Mouse (Mus musculus) left cerebral cortex, postnatal 4 days (tissue): ENCODE measurements around the gene Carns1. TPM values are rescaled to one million over a fixed set of nuclear protein-coding genes. Genes with fewer than 3 reads are reported as not detected.

Experiments used
- DNase-seq: peaks from one replicate; pipeline ENCODE4 v3.0.0-alpha.2; 2022
- intact Hi-C: fragments of 180-260 bp; cut with DNase I; formaldehyde crosslinking; loops from one replicate; pipeline ENCODE4 v1.15.1; 2025
- total RNA-seq, 2 experiments: library from RNA; stranded (reverse); gene quantifications; 2 replicates each; pipeline ENCODE4 v1.2.3; 2021

The Carns1 gene
- total RNA-seq, 2 experiments from 2014 or later, result 2.4 to 3.1 TPM

DNA sequence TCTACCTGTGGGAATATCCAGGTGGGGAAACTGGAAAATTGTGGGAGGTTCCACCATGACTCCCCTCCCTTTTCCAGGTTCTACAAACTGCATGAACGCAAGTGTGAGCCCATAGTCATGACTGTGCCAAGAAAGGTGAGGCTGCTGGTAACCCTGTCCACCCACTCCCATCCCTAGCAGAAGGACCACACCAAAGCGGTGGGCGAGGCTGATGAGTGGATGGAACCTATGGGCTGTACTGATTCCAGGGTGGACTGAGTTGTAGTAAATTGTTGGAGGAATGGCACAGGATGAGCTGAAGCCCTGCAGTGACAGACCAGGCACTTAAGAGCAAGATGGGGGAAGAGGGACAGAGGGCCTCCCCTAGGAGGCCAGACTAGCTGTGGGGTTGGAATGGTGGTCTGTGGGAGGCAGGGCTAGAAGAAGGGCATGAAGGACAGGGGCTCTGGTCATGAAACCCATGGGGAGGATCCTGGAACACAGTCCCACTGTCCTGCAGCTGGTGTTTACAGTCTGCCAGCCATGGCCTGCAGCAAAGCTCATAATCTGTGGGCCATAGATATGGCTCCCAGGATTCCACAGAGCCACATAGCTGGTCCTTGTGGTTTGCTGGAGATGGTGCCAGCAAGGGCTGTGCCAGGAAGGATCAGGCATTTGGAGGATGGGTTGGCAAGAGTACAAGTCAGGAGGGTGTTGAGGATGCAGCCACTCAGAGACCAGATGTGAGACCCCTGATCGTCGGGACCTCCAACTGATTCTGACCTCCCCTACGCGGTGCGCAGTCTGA, 22.6 kb downstream of the Carns1 start:
- peak; percentile 53 for DNase-seq
- intact Hi-C loops, result no loop called here

DNA sequence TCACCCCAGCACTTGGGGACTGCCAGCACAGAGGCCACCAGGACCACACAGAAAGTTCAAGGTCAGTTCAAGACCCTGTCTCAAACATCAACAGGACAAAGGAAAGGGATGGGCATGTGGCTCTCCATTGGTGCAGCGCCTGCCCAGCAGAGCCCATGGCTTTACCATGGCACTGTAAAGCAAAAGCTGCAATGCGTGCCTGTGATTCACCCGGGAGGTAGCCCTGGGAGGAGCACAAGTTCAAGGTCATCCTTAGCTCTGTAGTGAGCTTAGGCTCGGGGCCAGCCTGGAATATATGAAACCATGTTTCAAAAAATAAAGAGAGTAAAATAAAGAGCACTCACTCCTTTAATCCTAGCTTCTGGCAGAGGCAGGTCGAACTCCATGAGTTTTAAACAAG, 23.4 kb downstream of the Carns1 start:
- intact Hi-C loops, result no loop called here
- no peak for DNase-seq

GRCm38 (mm10) chr19:4151488-4151860, 23.8 kb downstream of the Carns1 start:
- DNase-seq, result no peak
- intact Hi-C loops, result no loop called here

DNA sequence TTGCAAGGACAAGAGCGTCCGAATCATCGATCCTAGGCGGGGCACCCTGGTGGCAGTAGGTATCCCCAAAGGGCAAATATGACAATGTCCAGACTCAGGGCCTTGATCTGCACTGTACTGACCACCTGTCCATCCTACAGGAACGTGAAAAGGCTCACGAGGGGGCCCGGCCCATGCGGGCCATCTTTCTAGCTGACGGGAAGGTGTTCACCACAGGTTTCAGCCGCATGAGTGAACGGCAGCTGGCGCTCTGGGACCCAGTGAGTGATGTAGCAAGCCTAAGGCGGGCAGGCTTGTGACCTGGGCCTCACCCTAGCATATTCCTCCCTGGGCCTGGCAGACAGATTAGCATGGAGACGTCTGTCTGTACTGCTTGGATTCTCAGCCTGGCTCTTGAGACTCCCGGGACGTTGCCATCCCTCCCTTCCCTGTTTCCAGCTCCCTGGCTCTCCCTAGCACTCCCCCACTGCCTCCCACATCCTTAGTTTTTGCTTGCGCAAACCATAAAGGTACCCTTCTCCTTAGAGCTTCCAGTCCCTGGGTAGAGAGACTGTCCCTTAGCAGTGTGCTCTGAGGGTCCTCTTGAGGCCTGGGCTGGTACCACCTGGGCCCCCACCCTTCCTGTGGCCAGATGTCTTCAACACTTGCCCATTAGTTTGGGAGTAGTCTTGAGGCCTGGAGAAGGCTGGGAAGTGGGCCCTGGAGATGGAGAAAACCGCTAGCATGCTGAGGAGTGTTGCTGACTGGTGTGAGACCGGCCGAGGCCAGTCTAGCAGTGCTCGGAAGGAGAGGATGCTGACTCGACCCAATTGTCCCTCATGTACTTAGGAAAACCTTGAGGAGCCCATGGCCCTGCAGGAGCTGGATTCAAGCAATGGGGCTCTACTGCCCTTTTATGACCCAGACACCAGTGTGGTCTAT, 24.5 kb downstream of the Carns1 start:
- intact Hi-C loops, result no loop called here
- DNase-seq, result no peak

- no peak for DNase-seq
- intact Hi-C loops, result no loop called here
These were observed 25.4 kb downstream of the Carns1 start for GRCm38 (mm10) chr19:4149764-4150461.

- intact Hi-C loops, result no loop called here
- DNase-seq, result no peak
These were observed 26.0 kb downstream of the Carns1 start for GRCm38 (mm10) chr19:4149283-4149682.

DNA sequence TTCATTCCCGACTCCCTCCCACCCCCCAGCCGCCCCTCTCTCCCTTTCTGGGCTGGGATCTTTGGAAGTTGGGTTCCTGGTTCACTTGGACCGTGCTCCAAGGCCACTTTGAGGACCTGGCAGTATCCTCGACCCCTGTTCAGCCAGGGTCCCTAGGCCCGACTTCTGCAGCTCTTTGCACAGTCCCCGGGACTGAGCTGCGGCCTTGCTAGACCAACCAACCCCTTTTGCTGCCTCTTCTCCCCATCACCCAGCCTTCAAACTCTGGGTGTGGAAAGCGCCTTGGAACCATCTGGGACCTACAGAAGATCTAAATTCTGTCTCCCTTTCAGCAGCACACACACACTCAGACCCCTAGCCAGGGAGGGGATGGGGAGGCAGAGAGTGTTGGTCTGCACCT, 26.5 kb downstream of the Carns1 start:
- no peak for DNase-seq
- intact Hi-C loops, result no loop called here

- peak; percentile 96 for DNase-seq
- intact Hi-C loops, result no loop called here
These were observed 26.8 kb downstream of the Carns1 start, which contains the start of gene Coro1b for GRCm38 (mm10) chr19:4148491-4148806. Coro1b (plus strand) TSS chr19:4148619.

DNA sequence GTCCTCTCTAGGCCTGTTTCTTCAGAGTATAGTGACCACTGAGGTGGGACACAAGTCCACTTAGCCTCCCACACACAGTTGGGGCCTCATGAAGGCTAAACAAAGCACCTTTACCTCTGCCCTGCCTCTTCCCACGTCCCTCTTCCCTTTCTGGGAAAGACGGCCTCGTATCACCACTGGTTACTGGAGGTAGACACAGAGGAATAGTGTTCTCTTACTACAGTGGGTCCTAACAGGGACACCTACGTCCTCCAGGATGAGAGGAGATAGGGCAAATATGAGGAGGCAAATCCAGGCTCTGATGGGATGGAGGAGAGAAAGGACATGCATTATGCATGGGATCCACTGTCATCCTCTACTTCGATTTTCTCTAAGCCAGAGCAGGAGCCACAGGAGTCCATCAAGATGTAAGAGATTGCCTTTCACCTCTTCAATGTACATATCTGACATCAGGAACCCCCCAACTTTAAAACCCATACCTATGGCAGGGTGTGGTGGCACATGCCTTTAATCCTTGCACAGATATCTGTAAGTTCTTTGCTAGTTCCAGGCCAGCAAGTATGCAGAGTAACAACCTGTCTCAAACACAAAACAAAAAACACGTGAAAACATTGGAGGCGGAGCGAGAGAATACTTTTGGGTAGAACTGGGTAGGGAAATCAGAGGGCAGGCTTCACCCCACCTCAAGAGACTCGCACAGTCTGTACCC, 27.3 kb downstream of the Carns1 start:
- intact Hi-C loops, result no loop called here
- DNase-seq, result no peak

- intact Hi-C loops, result no loop called here
- DNase-seq, result no peak
These were observed 28.3 kb downstream of the Carns1 start for GRCm38 (mm10) chr19:4147022-4147405.

- no peak for DNase-seq
- intact Hi-C loops, result no loop called here
These were observed 28.8 kb downstream of the Carns1 start for GRCm38 (mm10) chr19:4146366-4147021.

DNA sequence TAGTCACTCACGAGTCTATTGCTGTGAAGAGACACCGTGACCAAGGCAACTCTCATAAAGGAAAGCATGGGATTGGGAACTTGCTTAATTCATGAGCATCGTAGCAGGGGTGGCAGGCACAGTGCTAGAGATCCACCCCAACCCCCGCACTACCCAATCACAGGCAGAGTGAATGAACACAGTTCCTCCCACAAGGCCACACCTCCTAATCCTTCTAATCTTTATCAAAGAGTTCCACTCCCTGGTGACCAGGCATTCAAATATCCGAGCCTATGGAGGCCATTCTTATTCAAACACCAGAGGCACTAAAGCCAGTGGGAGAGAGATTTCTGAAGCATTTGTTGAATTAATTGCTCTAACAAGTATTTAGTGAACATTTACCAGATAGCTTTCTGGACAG, 29.3 kb downstream of the Carns1 start:
- intact Hi-C loops, result no loop called here
- no peak for DNase-seq

GRCm38 (mm10) chr19:4144550-4145498, 30.5 kb downstream of the Carns1 start:
- DNase-seq, result no peak
- intact Hi-C loops, result no loop called here

GRCm38 (mm10) chr19:4143759-4144268, 31.5 kb downstream of the Carns1 start, which contains the start of gene Cabp4:
Cabp4 (minus strand) TSS chr19:4144033.
- DNase-seq, result no peak
- intact Hi-C loops, result no loop called here

GRCm38 (mm10) chr19:4142416-4143173, 32.7 kb downstream of the Carns1 start:
- intact Hi-C loops, result no loop called here
- peak; percentile 44 for DNase-seq

- DNase-seq, result no peak
- intact Hi-C loops, result no loop called here
These were observed 35.1 kb downstream of the Carns1 start for GRCm38 (mm10) chr19:4140147-4140546.

GRCm38 (mm10) chr19:4139446-4139845, 35.8 kb downstream of the Carns1 start, which contains the start of gene Gpr152:
Gpr152 (plus strand) TSS chr19:4139787.
- no peak for DNase-seq
- intact Hi-C loops, result no loop called here

GRCm38 (mm10) chr19:4137913-4138312, 37.4 kb downstream of the Carns1 start:
- intact Hi-C loops, result no loop called here

More at GRCm38 (mm10) chr19:4137913-4138312, 37.4 kb downstream of the Carns1 start:
- no peak for DNase-seq
